Mouse (Mus musculus) ES-E14 (cell line): ENCODE measurements at regions not wholly inside any gene's neighbourhood (a gene's known extent, or its start where the extent isn't known, plus 50 kb on each side); places are given as distances from the start of the nearest gene placed in this dataset.

ENCODE experiments used
- MAFK ChIP-seq: IDR thresholded peaks from 2 replicates; pipeline ENCODE4 v1.6.1; 2014; ENCODE audit warnings: mild to moderate bottlenecking, low read depth, low read length, inconsistent platforms; ENCODE audit not compliant: insufficient read depth
- ZC3H11A ChIP-seq: IDR thresholded peaks from 2 replicates; pipeline ENCODE4 v1.6.1; 2012; ENCODE audit warnings: low read depth, mild to moderate bottlenecking, inconsistent platforms, low read length, borderline replicate concordance

GRCm38 (mm10) chr13:97312420-97313370 is 71.8 kb downstream of the Enc1 start:
- TF ChIP-seq MAFK (no peak), ZC3H11A (no peak)
